Mouse (Mus musculus) MN1 (cell line): Measurements from ENCODE around the gene Eps8l2.

Experiments
- DNase-seq: peaks from one replicate; pipeline ENCODE4 v3.0.0-alpha.2; 2016; ENCODE audit warnings: low spot score

Gene Eps8l2

DNA sequence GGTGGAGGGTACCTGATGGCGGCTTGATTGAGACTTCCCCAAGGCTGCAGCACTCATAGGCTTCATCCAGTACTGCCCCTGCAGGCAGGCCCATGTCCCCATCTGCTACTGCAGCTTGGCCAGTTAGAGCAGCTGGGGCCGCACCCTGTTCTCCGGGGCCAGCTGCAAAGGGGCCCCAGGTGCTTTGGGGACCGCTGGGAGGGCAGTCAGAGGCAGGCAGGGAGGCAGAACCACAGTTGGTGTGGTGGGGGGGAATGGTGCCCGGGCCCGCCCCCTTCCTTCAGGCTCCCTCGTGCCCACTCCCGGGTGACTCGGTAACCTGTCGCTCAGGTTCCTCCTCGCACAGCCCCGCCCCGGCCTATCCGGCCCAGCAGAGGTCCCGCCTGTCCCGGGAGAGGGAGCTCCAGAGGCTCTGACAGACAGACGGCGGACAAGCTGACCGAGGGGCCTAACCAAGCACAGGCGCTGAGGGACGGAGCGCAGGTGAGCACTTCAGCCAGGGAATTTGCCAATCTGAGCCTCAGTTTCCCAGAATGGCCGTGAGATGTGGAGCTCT, at the start of gene Eps8l2:
TSS of gene Eps8l2 (plus strand) at position 305 of the 556 bp plus-strand sequence.
- DNase-seq: peak; percentile 54

DNA sequence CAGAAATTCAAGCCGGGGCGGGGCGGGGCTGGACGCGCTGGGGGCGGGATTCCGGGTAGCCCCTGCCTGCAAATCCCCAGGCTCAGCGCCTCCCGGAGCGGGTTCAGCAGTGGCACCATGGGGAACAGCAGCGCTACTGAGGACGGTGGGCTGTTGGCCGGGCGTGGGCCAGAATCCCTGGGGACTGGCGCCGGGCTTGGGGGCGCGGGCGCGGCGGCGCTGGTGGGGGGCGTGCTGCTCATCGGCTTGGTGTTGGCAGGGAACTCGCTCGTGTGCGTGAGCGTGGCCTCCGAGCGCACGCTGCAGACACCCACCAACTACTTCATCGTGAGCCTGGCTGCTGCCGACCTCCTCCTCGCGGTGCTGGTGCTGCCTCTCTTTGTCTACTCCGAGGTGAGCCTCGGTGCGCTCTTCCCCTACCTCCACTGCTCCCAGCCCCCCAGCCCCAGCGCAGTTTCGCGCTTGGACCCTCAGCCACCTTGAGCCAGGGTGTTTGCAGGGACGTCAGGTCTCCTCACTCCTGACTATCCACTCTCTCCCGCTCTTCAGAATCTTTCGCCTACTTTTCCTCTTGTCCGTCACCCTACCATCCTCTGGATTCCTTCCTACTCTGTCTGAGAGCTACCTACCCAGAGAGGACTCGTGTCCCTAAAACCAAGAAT, 46.6 kb upstream of the Eps8l2 start, which contains the start of gene Drd4:
TSS of gene Drd4 (plus strand) at position 86 of the 662 bp plus-strand sequence.
- peak; percentile 50 for DNase-seq

DNA sequence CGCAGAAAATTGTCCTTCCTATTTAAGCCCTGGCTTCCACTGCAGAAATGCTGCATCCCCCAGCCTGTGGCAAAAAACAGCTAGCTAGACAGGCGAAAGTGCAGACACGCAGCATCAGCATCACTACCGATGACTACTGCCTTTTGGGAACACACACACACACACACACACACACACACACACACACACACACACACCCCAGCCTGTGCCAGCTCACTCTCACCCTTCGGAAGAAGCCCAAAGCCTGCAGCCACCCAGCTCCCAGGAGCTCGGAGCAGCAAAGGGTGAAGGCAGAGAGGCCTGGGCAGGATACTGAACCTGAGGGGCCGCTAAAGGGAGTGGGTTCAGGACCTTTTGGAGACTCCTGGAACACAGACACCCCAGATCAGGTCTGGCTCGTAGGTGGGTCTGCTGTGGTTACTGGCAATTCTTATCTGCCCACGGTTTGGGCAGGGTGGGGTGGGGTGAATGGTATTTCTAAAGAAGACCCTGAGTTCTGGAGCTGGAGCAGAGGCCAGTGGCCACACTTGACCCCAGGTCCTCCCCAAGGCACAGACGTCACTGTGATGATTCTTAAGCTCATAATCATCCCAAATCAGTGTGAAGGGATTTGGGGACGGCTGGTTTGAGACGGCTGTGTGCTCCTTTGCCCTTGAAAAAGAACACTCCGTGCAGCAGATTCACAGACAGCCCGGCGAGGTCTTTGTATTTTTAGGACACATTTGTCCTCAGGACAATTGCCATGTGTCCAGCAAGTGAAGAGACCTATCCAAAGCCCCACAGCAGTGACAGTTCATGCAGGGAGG, 45.9 kb upstream of the Eps8l2 start:
- DNase-seq: peak; percentile 39

DNA sequence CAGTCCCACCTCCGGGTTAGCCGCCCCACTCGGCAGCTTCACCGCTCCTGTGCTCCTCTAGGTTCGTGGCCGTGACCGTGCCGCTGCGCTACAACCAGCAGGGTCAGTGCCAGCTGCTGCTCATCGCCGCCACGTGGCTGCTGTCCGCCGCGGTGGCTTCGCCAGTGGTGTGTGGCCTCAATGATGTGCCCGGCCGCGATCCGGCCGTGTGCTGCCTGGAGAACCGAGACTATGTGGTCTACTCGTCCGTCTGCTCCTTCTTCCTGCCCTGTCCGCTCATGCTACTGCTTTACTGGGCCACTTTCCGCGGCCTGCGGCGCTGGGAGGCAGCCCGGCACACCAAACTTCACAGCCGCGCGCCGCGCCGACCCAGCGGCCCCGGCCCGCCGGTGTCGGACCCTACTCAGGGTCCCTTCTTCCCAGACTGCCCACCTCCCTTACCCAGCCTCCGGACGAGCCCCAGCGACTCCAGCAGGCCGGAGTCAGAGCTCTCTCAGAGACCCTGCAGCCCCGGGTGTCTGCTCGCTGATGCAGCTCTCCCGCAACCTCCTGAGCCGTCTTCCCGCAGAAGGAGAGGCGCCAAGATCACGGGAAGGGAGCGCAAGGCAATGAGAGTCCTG, 44.7 kb upstream of the Eps8l2 start:
- DNase-seq: no peak

DNA sequence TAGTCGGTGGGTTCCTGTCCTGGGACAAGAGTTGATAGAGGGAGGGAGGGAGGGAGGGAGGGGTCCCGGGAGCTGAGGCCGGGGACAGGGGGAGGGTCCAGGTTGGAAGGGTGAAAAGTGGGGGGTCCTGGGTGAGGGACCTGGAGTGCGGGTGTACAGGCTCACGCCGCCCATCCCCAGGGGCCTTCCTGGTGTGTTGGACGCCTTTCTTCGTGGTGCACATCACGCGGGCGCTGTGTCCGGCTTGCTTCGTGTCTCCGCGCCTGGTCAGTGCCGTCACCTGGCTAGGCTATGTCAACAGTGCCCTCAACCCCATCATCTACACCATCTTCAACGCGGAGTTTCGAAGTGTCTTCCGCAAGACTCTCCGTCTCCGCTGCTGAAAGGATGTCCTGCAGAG, 44.2 kb upstream of the Eps8l2 start:
- DNase-seq: no peak

DNA sequence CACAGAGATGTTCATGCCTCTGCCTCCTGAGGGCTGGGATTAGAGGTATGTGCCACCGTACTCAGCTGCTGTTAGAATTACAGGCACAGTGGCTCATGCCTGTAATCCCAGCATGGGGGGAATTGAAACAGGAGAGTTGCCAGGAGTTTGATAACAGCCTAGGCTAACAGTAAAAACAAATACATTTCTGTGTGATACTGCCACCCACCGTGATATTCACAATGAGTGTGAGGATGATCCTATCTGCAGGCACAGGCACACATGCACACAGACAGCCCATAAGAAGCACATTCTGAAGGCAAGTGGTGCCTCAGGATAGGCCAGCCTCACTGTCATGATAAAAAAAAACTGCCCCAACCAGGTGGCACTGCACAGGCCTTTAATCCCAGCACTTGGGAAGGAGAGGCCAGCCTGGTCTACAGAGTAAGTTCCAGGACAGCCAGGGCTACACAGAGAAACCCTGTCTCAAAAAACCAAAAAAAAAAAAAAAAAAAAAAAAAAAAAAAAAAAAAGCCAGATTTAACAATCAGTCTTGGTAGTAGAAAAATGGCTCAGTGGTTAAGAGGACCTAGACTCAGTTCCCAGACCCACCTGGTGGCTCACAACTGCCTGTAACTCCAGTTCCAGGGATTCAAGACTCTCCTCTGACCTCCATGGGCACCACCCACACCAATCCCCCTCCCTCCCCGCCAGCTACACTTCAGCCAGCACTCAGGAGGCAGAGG, 40.6 kb upstream of the Eps8l2 start:
- no peak for DNase-seq

DNA sequence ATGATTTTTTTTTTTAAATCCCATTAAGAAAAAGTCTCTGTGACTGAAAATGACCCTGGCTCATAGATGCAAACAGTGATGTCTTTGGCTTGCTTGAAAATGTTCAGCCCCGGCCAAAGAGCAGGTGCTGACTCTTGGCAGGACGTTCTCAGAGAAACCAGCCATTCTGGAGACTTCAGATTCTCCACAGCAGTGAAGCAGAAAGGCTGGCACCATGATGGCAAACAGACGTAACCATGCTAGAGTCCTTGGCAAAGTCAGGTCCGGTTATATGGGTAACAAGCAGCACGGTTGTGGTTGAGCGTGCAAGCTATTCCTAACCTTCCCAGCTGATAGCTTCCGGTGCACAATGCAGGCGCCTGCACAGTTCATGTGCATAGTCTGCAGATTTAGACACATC, 39.5 kb upstream of the Eps8l2 start:
- no peak for DNase-seq

DNA sequence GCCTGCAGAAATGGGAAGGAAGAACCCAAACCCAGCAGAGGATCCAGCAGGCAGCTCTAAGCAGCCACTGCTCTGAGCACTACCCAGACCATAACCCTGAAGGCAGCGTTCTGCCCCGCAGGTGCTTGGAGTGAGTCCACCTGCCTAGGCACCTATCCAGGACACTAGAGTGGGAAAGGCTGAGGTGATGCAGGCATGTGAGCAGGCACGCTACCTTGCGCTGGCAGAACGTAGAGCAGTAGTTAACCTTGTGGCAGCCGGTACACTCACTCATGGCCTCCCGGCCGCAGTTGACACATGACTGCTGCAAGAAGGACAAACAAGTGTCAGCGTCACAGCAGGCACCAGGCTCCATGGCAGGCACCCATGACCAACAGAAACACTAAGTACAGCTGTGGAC, 37.3 kb upstream of the Eps8l2 start:
- no peak for DNase-seq

DNA sequence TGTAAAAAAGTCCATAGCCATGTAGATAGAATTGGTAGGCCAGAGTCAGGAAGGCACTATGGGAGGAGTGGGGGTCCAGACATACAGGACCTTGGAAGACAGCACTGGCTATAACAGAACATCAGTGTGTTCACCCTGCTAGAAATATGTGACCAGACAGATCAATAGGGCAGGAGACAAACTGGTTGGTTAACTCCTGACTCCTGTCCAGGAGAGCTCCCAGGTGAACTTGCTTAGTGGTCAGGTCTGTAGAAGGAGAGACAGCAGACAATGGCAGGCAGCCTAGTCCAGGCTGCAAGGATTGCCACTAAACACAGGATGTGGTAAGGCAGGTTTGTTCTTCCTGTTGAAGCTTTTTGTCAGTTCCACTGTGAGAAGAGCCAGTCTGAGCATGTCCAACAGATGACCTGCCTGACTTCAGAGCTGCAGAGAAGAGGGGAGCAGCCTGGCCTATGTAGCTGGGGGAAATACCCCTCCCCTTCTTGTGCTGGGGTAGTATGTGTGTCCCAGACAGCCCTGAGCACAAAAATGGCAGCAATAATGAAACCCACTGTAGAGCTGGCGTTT, 35.9 kb upstream of the Eps8l2 start:
- DNase-seq: no peak

DNA sequence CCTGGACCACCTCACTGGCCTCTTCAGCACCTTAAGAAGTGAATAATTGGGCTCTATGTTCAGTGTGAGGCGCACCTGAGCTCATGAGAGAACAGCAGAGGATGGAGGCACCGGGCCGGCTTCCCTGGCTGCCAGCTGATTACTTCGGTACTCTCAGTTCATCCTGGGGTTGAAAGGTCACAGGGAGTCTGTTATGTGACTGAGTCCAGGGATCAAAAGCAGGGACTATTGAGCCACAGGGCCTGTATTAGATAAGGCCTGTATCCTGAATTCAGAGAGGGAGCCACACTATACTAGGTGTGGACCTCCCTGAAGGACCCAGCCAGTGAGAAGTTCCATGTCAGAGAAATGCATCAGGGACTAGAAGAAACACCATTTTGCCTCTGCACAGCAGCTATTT, 34.1 kb upstream of the Eps8l2 start:
- DNase-seq: no peak

DNA sequence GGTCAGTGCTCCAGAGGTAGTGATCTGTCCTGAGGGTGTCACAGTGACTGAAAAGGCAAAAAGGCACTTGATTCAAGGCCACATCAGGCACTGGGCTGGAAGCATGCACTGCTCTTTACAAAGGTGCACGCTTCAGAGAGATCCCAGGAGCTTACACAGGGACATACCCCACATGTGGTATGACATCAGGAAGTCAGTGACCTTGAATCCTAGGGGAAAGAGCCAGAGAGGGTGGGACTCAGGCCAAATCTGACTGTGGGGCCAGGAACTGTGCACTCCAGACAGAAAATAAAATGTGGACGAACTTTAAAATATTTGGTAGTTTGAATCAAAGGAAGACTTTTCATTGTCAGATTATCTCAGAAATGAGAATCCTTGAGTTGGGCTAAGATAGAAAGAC, 24.3 kb upstream of the Eps8l2 start:
- no peak for DNase-seq

DNA sequence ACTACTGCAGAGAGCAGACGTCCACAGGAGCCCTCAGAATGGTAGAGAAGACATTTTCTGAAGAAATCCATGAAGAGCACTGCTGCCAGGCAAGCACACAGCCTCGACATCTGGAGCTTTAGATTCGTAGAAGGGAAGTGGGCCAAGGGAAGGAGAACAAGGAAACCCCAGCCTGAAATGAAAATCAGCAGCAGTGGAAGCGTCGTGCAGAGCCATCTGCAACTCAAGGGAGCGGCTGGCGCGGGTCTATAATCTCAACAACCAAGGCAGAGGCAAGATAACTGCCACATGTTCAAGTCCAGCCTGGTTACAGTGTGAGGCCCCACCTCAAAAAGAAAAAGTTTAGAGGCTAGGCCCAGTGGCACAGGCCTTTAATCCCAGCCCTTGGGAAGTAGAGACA, 23.6 kb upstream of the Eps8l2 start:
- no peak for DNase-seq

DNA sequence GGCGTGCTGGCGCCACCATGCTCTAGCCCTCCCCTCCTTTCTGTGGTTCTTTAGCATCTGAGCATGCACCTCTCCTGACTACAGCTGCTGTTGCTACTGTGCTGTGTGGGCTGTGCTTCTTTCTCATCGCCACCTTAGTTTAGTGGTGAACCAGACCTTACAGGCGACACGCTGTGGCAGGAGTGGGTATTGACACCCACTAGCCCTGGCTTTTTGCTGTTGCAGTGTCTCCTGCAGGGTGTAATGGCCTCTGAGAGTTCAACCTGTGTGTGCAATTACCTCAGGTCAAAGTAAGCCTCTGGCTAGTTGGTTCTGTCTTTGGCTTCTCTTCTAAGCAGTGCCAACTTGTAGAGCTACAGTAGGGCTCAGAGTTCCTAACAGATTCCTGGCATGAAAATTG, 22.7 kb upstream of the Eps8l2 start:
- DNase-seq: peak; percentile 48

DNA sequence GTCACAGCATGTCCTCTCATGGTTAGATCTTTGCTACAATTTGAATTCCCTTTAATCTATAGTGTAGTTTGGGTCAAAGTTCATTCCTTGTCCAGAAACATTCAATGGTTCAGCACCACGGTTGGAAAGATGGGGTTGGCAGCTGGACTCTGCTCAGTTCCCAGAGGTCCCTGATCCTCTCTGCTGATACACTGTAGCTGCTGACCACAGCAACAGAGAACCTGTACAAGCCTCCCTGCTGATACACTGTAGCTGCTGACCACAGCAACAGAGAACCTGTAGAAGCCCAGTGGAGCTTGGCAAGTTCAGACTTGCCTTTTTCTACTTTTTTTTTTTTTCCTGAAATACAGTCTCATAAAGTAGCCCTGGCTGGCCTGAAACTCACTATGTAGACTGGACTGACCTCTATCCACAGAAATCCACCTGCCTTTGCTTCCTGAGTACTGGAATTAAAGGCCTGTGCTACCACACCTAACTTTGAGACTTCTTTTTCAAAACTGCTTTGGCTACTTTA, 21.0 kb upstream of the Eps8l2 start:
- DNase-seq: no peak

DNA sequence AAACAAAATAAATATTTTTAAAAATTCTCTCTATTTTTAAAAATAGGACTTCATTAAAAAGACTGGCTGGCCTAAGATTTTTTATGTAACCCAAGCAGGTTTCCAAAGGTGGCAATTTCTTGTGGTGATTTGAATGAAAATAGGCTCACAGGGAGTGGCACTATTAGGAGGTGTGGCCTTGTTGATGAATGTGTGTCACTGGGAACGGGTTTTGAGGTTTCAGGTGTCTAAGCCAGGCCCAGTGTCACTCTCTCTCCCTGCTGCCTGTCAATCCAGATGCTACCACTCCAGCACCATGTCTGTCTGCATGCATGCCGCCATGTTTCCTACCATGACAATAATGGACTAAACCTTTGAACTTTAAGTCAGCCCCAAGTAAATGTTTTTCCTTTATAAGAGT, 19.2 kb upstream of the Eps8l2 start:
- no peak for DNase-seq

DNA sequence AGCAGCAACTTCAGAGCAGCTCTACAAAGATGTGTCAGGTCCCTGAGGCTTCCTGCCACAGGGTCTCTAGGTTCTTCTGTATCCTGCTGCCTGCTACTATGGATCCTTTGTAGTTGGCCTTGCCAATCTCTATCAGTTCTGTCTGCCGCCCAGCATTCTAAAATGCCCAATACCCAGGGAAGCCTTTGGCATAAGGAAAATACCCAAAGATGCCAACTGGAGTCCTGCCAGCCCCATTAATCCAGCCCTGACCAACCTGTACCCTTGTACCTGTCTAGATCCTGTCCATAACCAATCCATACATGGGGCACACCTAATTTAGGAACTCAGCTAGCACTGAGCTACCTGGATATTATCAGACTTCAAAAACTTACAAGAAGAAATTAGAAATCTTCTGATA, 14.0 kb upstream of the Eps8l2 start:
- no peak for DNase-seq

DNA sequence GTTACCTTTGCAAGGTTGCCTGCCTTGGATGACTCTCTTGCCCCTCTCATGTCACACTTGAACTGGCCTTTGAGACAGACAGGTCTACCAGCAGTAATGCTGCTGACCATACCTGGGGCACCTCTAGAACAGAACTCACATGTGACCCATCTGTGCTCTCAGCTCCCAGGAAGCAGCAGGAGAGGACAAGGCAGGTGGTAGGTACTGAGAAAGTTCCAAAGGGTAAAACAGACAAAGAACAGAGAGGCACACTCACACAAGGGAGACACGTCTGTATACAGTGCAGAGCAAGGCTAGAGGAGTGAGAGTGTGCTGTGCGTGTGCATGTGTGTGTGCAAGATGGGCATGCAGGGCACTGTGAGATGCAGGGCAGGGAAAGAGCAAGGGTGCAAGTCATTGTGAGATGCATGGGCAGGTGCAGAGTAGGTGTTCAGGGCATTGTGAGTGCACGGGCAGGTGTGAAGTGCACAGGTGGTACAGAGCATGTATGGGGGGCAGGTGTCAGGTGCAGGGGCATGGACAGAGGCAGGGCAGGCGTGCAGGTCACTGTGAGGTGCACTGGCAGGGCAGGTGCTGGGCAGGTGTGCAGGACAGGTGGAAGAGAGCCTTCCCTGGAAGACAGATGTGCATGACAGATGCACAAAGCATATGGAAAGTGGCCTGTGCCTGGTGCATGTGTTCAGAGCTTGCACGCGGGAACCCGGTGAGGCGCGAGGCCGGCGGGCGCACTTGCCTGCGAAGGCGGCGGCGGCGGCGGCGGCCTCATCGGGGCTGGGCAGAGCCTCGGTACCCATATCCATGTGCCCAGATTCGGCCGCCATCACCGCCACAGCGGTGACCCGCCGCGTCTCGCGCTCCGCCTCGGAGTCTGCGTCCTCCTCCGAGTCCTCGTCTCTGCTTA, 11.9 kb upstream of the Eps8l2 start:
- peak; percentile 13 for DNase-seq

DNA sequence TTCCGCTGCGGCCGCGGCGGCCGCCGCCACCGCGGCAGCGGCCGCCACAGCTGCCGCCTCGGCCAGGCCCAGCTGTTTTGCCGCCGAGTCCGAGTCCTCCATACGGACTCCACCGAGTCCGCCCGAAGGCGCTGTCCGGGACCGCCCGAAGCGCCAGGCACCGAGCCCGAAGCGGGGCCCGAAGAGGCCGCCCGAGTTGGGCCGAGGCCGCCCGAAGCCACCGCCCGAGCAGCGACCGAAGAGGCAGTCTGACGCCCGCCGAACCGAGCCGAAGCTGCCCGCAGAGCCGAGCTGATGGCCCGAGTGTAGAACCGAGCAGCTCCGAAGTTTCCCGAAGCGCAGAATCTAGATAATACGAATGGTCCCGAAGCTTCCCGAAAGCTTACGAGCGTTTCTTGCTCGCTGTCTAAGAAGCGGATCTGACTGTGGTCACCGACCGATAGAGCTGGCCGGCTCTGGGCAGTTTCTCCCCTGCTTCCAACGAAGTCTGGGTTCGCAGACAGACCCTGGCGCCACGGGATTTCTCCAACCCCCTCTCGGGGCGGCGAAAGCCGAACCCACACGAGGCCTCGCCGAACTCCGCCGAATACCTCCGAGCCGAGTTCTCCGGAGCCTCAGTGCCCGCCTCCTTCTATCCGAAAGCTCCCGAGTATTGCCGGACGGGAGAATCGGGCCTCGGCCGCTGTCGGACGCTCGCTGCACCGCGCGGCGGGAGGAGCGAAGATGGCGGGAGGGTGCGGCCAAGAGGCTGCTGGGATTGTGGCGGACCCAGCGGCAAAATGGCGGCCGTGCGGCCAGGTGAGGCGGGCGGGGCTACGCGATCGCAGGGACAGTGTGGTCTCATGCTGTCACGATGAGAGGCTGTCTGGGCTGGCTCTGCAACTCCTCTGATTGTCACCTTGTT, 11.0 kb upstream of the Eps8l2 start, which contains the start of the genes Deaf1 and Tmem80:
TSS of gene Deaf1 (minus strand) at position 222 of the 904 bp plus-strand sequence.
TSS of gene Tmem80 (plus strand) at position 271 of the 904 bp plus-strand sequence.
- DNase-seq: peak; percentile 99

DNA sequence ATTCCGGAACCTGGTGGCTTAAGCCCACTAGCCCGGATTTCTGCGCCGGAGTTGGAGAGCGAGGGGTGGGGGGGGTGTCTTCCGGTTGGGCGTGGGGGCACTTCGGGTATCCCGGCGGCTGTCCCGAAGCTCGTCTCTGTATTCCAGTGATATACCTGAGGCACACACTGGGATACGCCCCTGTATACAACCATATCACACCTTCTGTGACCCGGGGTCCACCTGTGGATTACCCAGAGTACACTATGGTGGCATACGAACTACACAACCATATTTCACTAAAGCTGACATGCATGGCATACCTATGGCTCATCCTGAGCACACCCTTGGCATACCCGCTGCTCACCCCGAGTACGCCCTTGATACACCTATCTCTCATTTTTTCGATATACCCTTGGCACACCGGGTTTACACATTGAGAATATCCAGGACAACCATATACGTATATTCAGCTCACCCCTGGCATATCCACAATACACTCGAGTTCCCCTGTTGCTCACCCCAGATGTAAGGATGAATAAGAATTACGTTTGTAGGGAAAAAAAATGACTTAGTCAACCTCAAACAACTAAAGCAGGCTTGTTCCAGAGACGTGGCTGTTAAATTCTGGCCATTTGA, 10.2 kb upstream of the Eps8l2 start:
- peak; percentile 32 for DNase-seq
